ENCODE assay signal across 8 mouse cellular contexts in genomic region chr10:8196300-8196699, GRCm38 (mm10).
DNase-seq lines count a peak whose midpoint lies in the region; ATAC-seq lines count a peak whose summit lies in the region.

No protein-coding gene starts in this region.

- H3K36me3 ChIP-seq in intestine, embryonic 15.5 days: no peaks in the 10 kb centered on the region

- no peak overlapping the region for H3K9ac ChIP-seq in intestine, embryonic 15.5 days

- 1% methylated on average over 2 of the region's 2 CpGs for WGBS in intestine, embryonic 15.5 days

- intact Hi-C loops in gastrocnemius, postnatal 14 days (cut with DNase I; ENCODE audit: low total_unique reads): loop anchor here (5.0 kb wide), 1 partner anchor 314 kb away; no protein-coding TSS in a partner anchor

- H3K27me3 ChIP-seq in intestine, embryonic 15.5 days (replicated peaks): no peaks in the 10 kb centered on the region

- H3K9me3 ChIP-seq in intestine, embryonic 15.5 days: no peaks in the 10 kb centered on the region

- DNase-seq in urinary bladder, postnatal 14 days (ENCODE audit: low spot score): peak; percentile 70
- no peak for DNase-seq in urinary bladder, adult 2 months (ENCODE audit: low spot score)
- DNase-seq in cerebellum, postnatal 4 days (ENCODE audit: low spot score in 2 of 2): peak; percentile 46 to 68
- peak; percentile 47 for DNase-seq in gastrocnemius, postnatal 14 days
- DNase-seq in left cerebral cortex, adult 9 months (ENCODE audit: low spot score in 2 of 2): peak; percentile 44 to 89
- peak; percentile 54 to 60 for DNase-seq in right cerebral cortex, postnatal 36 days (ENCODE audit: low spot score in 2 of 2)

- no peak overlapping the region for H3K27ac ChIP-seq in intestine, embryonic 15.5 days

- no peaks in the 10 kb centered on the region for H3K4me1 ChIP-seq in intestine, embryonic 15.5 days (replicated peaks)

- peak; percentile 85 for ATAC-seq in intestine, embryonic 15.5 days
- peak; percentile 66 for ATAC-seq in megakaryocyte, adult 5-6 weeks (ENCODE audit: poor library complexity, severe bottlenecking)

- no peak overlapping the region for H3K4me2 ChIP-seq in intestine, embryonic 15.5 days (replicated peaks)

- no peak overlapping the region for H3K4me3 ChIP-seq in intestine, embryonic 15.5 days (replicated peaks)
